Mouse (Mus musculus) kidney, embryonic 14.5 days (tissue): ENCODE measurements around the gene Klf1. TPM values are rescaled to one million over a fixed set of nuclear protein-coding genes. Genes with fewer than 3 reads are reported as not detected.

ENCODE experiments used
- ATAC-seq: fragments of 200-750 bp; cut with Nextera tagmentation; 2 replicates; pipeline ENCODE4 v1.8.0; 2017; ENCODE audit warnings: moderate number of reproducible peaks, mild to moderate bottlenecking, moderate TSS enrichment, moderate library complexity; ENCODE audit not compliant: low FRiP score, low TSS enrichment
- H3K27ac ChIP-seq: fragments of 300-500 bp; sonication (generic); 2 replicates; pipeline ENCODE4 v1.5.1; 2014; ENCODE audit warnings: low read depth, mild to moderate bottlenecking, low read length, moderate library complexity, mixed read lengths
- H3K27me3 ChIP-seq: fragments of 300-500 bp; sonication (generic); 2 replicates; pipeline ENCODE4 v1.6.1; 2014; ENCODE audit warnings: mild to moderate bottlenecking, low read length; ENCODE audit not compliant: control insufficient read depth, insufficient read depth
- H3K36me3 ChIP-seq: fragments of 300-500 bp; sonication (generic); 2 replicates; pipeline ENCODE4 v1.6.1; 2014; ENCODE audit warnings: low read length, mixed read lengths; ENCODE audit not compliant: control insufficient read depth, insufficient read depth
- H3K4me1 ChIP-seq: fragments of 300-500 bp; sonication (generic); 2 replicates; pipeline ENCODE4 v1.6.1; 2014; ENCODE audit warnings: low read length, mixed read lengths; ENCODE audit not compliant: control insufficient read depth, insufficient read depth
- H3K4me2 ChIP-seq: fragments of 300-500 bp; sonication (generic); replicated peaks from 2 replicates; pipeline ENCODE4 v1.6.1; 2014; ENCODE audit warnings: low read depth, mild to moderate bottlenecking, low read length
- H3K4me3 ChIP-seq: fragments of 300-500 bp; sonication (generic); 2 replicates; pipeline ENCODE4 v1.5.1; 2014; ENCODE audit warnings: mild to moderate bottlenecking, low read length
- H3K9ac ChIP-seq: fragments of 300-500 bp; sonication (generic); 2 replicates; pipeline ENCODE4 v1.6.1; 2014; ENCODE audit warnings: low read depth, mild to moderate bottlenecking, low read length, moderate library complexity
- H3K9me3 ChIP-seq: fragments of 300-500 bp; sonication (generic); 2 replicates; pipeline ENCODE4 v1.6.1; 2016; ENCODE audit warnings: low read length; ENCODE audit not compliant: control insufficient read depth
- WGBS: fragments of 180-500 bp; shearing (Covaris S2); extraction: QIAGEN DNeasy Blood & Tissue Kit; methylation state at CpG from one replicate; pipeline ENCODE4 v1.1.7; 2014; 5-methylcytosine and 5-hydroxymethylcytosine counted together
- polyA plus RNA-seq: library from polyadenylated mRNA; unstranded; fragments of >200 nt; fragmentation: Nextera tagmentation; extraction: Ambion mirVana; gene quantifications from 2 replicates; pipeline ENCODE4 v1.2.1, GENCODE M21; 2014

Klf1 gene
- polyA plus RNA-seq, 1 experiment from 2014 or later: 1.2 TPM

- Histone ChIP-seq H3K9ac (no peak overlapping the region), H3K36me3 (peaks cover 5% of the 10 kb centered on the region; the same call in 1 of the 2 replicates), H3K27ac (no peak overlapping the region), H3K4me1 (no peaks in the 10 kb centered on the region), H3K4me2 (no peak overlapping the region), H3K27me3 (no peaks in the 10 kb centered on the region), H3K9me3 (no peaks in the 10 kb centered on the region), H3K4me3 (no peak overlapping the region)
- ATAC-seq: no peak
- WGBS: 94% methylated on average over 1 of the region's 1 CpGs
These were observed 22.8 kb upstream of the Klf1 start for GRCm38 (mm10) chr8:84878915-84879314.

DNA sequence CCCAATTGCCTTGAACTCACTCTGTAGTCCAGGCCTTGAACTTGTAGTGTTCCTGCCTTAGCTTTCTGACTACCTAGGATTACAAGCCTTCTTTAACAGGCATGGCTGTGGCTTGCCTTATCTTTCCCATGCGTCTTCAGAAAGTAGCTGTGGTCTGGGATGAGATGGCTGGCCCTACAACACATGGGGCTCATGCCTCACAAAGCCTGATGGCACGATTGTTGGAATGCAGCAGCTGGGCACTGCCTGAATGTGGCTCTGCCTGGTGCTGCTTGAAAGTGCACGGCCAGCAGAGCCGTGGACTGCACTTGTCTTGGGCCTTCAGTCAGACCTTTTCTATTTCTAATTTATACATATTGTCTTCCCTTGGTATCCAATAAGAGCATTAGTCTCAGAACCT is 17.0 kb upstream of the Klf1 start:
- Histone ChIP-seq H3K27ac (no peak overlapping the region), H3K4me3 (no peak overlapping the region), H3K27me3 (no peaks in the 10 kb centered on the region), H3K9me3 (no peaks in the 10 kb centered on the region), H3K4me2 (no peak overlapping the region), H3K4me1 (no peaks in the 10 kb centered on the region), H3K9ac (no peak overlapping the region), H3K36me3 (peaks cover 25% of the 10 kb centered on the region)
- no peak for ATAC-seq
- WGBS: 92% methylated on average over 4 of the region's 4 CpGs

- WGBS: 93% methylated on average over 3 of the region's 3 CpGs
- Histone ChIP-seq H3K36me3 (peaks cover 30% of the 10 kb centered on the region), H3K9ac (no peak overlapping the region), H3K4me3 (no peak overlapping the region), H3K4me1 (peaks cover 9% of the 10 kb centered on the region), H3K27ac (no peak overlapping the region), H3K9me3 (no peaks in the 10 kb centered on the region), H3K27me3 (no peaks in the 10 kb centered on the region), H3K4me2 (no peak overlapping the region)
- ATAC-seq: no peak
These were observed 13.4 kb upstream of the Klf1 start for GRCm38 (mm10) chr8:84888280-84888679.

- 95% methylated on average over 1 of the region's 1 CpGs for WGBS
- H3K4me3 ChIP-seq: no peak overlapping the region
- no peak overlapping the region for H3K4me2 ChIP-seq
- ATAC-seq: no peak
- no peaks in the 10 kb centered on the region for H3K9me3 ChIP-seq
- H3K36me3 ChIP-seq: peaks cover 30% of the 10 kb centered on the region
- H3K27me3 ChIP-seq: no peaks in the 10 kb centered on the region
- peaks cover 10% of the 10 kb centered on the region for H3K4me1 ChIP-seq
- H3K27ac ChIP-seq: no peak overlapping the region
- H3K9ac ChIP-seq: no peak overlapping the region
These were observed 12.6 kb upstream of the Klf1 start for GRCm38 (mm10) chr8:84889141-84889540.

- H3K9ac ChIP-seq: peak overlapping the region; percentile 75
These were observed 8.6 kb upstream of the Klf1 start for GRCm38 (mm10) chr8:84892993-84893708.

GRCm38 (mm10) chr8:84893709-84894134 is 8.0 kb upstream of the Klf1 start, which contains the start of gene Gcdh:
Gcdh (minus strand) TSS chr8:84893921.
- Histone ChIP-seq H3K9me3 (no peaks in the 10 kb centered on the region), H3K4me3 (peak within 1 kb of the TSS; percentile 77), H3K4me1 (peaks cover 13% of the 10 kb centered on the region), H3K9ac (peak within 1 kb of the TSS; percentile 75), H3K4me2 (peak within 1 kb of the TSS; percentile 85), H3K27me3 (no peaks in the 10 kb centered on the region), H3K36me3 (peaks cover 6% of the 10 kb centered on the region), H3K27ac (peak within 1 kb of the TSS; percentile 37; the same call in 1 of the 2 replicates)
- peak; percentile 98 for ATAC-seq
- WGBS: under 1% methylated on average over 11 of the region's 11 CpGs

More at GRCm38 (mm10) chr8:84892993-84893708, 8.6 kb upstream of the Klf1 start:
- Histone ChIP-seq H3K4me3 (peak overlapping the region; percentile 77), H3K36me3 (peaks cover 11% of the 10 kb centered on the region), H3K27me3 (no peaks in the 10 kb centered on the region), H3K4me2 (peak overlapping the region; percentile 85), H3K9me3 (no peaks in the 10 kb centered on the region), H3K4me1 (peaks cover 13% of the 10 kb centered on the region), H3K27ac (peak overlapping the region; percentile 37; the same call in 1 of the 2 replicates)
- 7% methylated on average over 31 of the region's 31 CpGs for WGBS
- peak; percentile 64 for ATAC-seq

DNA sequence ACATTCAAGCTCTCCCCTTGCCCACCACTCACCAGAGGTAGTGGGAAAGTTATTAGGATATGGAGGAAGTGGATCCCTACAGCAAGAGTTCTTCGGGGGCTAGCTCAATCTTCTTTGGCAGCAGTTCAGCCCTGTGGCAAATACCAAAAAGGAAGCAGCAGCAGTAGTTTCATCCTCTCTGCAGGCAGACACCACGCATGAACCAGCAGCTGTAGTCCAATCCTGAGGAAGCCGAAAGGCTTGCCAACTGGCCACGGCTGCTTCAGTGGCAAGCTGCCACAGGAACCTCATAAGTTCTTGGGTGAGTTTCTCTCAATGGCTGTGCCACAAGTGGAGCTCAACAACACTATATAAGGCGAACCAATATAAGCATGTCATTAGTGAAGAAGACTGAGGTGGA is 5.8 kb upstream of the Klf1 start:
- Histone ChIP-seq H3K4me2 (no peak overlapping the region), H3K27ac (no peak overlapping the region), H3K9me3 (no peaks in the 10 kb centered on the region), H3K4me3 (no peak overlapping the region), H3K4me1 (peaks cover 13% of the 10 kb centered on the region), H3K9ac (no peak overlapping the region), H3K36me3 (peaks cover 4% of the 10 kb centered on the region), H3K27me3 (no peaks in the 10 kb centered on the region)
- 86% methylated on average over 5 of the region's 5 CpGs for WGBS
- ATAC-seq: no peak

DNA sequence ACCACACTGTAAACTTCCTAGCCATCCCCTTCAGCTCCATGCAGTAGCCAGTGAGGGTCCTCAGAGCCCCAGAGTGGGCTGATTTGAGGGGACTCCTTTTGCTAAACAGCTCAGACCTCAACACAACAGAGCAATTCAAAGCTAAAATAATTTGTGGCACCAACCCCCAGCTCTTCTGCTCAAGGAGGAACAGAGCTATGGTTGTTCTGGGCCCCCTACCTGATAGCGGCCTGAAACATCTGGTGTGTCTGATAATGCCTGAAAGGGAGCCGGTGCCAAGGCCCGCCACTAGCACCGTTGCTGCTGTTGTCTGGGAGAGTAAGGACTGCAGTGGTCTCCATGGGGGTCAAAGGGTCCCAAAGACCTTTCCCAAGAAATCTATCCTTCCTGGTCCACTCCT is 657 bp upstream of the Klf1 start:
- WGBS: 74% methylated on average over 4 of the region's 4 CpGs
- no peak for ATAC-seq
- Histone ChIP-seq H3K4me1 (no peaks in the 10 kb centered on the region), H3K4me2 (no peak overlapping the region), H3K27me3 (peaks cover 4% of the 10 kb centered on the region; the same call in 1 of the 2 replicates), H3K27ac (no peak overlapping the region), H3K36me3 (no peaks in the 10 kb centered on the region), H3K4me3 (no peak overlapping the region), H3K9me3 (no peaks in the 10 kb centered on the region), H3K9ac (no peak overlapping the region)

DNA sequence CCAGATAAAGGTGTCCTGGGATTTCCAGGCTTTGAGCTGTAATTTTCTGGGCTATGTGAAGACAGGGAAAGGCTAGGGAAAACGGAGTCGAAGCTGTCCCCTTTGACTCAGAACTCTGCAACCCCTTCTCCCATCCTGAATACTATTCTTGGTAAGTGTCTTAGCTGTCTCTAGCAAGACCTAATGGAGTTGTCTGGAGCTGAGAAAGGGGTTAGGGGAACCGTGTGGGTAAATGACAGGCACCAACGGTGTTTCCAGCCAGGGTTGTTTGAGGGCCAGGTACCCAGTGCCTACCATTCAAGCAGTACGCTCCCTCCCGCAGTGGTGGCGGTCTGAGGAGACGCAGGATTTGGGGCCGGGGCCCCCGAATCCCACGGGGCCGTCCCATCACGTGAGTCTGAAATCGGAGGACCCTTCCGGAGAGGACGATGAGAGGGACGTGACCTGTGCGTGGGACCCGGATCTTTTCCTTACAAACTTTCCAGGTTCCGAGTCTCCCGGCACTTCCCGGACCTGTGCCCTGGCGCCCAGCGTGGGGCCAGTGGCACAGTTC is 715 bp downstream of the Klf1 start:
- ATAC-seq: peak; percentile 18; the same call in 1 of the 2 replicates
- 4% methylated on average over 24 of the region's 24 CpGs for WGBS

More for the DNA sequence above, 715 bp downstream of the Klf1 start:
- Histone ChIP-seq H3K27ac (no peak overlapping the region), H3K4me3 (peak overlapping the region; percentile 61), H3K9me3 (no peaks in the 10 kb centered on the region), H3K36me3 (no peaks in the 10 kb centered on the region), H3K4me1 (no peaks in the 10 kb centered on the region), H3K9ac (peak overlapping the region; percentile 73), H3K27me3 (peaks cover 4% of the 10 kb centered on the region; the same call in 1 of the 2 replicates), H3K4me2 (peak overlapping the region; percentile 97)
